Mouse (Mus musculus): Measurements from ENCODE around the gene Maml2.

Maml2 gene

DNA sequence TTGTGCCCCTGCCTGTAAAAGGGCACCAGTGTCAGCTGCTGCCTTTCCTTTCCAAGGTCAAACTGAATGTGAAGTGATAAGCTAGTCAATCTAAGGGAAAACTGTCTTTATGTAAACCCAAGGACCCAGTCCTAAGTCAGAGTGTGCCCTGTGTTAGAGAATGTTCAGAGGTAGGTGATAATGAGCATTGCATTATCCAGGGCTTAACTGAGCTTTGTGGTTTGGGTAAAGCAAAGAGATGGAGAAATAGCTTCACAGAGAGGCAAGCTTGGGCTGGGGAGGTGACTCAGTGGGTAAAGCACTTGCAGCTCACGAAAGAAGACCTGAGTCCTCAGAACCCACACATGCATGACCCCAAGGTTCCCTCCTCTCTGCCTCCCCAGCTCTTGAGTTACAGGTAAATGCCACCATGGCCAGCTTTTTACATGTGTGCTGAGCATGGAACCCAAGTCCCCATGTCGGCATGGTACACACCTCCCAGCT is 367.8 kb downstream of the Maml2 start:
- no peak for DNase-seq (ENCODE audit: low read depth in 2 of 2, low spot score in 2 of 2)

DNA sequence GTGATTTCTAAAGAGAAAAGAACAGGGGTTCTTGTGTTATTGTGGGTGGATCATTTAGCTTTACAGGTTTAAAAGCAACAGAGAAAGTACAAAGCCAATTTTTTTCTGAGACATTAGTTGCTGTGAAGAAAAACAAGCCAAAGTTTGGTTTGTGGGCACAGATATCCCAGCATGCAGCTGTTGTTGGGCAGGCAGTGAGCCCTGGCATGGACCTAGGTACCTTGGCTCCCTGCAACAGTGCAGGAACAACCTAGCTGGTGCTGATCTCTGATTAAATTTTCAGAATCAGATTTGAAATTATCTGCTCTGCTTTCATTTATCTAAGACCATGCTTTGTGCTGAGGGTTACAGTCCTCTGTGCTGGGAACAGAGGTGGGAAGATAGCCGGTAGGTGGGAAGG is 370.2 kb downstream of the Maml2 start:
- DNase-seq (ENCODE audit: low read depth in 2 of 2, low spot score in 2 of 2), result no peak

DNA sequence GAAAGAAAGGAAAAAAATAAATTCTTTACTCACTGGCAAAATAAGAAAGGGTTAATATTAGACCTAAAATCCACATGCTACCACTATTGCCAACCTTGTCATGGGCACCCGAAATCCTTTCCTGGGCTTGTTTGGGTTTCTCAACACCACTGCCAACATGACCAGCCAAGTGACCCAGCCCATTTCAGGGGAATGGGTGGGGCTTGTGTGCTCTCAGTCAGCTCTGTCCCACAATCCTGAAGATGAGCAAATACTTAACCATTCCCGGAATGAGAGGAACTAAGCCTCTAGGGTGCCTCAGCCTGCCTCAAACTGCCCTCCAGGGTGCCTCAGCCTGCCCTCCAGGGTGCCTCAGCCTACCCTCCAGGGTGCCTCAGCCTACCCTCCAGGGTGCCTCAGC is 371.0 kb downstream of the Maml2 start:
- DNase-seq (ENCODE audit: low read depth in 2 of 2, low spot score in 2 of 2), result no peak

- DNase-seq (ENCODE audit: low read depth in 2 of 2, low spot score in 2 of 2), result no peak
Measured at GRCm38 (mm10) chr9:13671125-13671769, 373.5 kb downstream of the Maml2 start.

GRCm38 (mm10) chr9:13673304-13673703 is 375.5 kb downstream of the Maml2 start:
- DNase-seq (ENCODE audit: low read depth in 2 of 2, low spot score in 2 of 2), result no peak

- DNase-seq (ENCODE audit: low read depth in 2 of 2, low spot score in 2 of 2), result no peak
Measured at GRCm38 (mm10) chr9:13678026-13678425, 380.3 kb downstream of the Maml2 start.

DNA sequence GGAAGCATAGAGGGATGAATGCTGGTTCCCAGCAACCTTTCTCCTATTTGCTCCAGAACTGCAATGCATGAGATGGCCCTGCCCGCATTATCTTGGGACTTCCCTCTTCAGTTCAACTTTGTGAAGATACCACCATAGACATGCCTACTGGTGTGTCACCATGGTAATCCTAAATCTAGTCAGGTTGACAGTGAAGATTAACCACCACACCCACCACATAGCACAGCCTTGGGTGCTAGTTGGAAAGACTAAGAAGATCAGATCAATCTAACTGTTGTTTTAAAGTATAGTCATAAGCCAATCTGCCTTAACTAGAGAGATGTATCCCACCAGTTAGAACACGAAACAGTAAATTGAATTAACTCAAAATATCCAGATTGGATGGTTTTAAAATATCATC is 381.9 kb downstream of the Maml2 start:
- DNase-seq (ENCODE audit: low read depth in 2 of 2, low spot score in 2 of 2), result no peak

GRCm38 (mm10) chr9:13681147-13681546 is 383.4 kb downstream of the Maml2 start:
- DNase-seq (ENCODE audit: low read depth in 2 of 2, low spot score in 2 of 2), result no peak

DNA sequence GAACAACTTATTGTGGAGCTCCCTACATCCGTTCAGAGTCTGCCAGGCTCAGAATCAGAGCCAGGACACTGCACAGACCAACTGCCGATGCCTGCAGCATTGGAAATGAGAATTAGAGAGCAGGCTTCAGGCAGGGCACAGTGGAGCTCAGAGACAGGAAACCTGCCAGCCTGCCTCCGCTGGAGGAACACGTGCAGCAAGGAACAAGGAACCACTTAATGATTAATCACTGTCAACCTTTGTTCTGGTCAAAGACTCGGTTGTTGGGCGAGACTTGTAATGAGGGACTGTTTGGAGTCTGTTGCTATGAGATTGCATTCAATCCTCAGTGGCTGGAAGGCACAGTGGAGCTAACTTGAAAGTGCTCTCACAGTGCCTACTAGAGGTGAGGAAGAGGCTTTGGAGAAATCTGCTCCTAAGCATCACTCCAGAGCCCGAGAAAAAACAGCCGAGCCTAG is 383.9 kb downstream of the Maml2 start:
- DNase-seq (ENCODE audit: low read depth in 2 of 2, low spot score in 2 of 2), result no peak

DNA sequence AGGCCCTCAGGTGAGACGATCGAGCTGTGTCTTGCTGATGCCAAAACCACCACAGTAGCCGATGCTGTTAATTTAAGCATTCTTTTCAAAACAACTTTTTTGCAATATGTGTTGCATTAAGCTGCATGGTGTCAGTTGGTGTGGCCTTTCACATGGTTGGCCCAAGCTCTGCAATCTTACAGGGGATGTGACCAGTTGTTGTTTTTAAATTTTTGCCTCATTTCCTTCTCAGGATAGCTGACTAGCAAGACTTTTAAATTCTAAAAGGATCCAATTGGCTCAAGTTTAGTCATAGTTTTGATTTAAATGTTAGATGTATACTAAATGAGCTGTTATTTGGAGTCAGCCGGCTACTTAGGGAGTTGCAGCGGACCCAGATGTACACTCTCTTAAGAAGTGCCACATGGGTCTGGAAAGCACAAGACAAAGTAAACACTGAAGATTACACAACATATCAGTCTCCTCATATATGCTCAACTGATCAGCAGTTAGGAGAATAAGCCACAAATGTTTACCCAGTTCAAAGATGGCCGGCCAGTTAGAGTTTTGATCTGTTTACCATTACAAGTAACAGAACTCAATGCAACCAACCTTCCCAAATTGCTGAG is 386.7 kb downstream of the Maml2 start:
- DNase-seq (ENCODE audit: low read depth in 2 of 2, low spot score in 2 of 2), result no peak

DNA sequence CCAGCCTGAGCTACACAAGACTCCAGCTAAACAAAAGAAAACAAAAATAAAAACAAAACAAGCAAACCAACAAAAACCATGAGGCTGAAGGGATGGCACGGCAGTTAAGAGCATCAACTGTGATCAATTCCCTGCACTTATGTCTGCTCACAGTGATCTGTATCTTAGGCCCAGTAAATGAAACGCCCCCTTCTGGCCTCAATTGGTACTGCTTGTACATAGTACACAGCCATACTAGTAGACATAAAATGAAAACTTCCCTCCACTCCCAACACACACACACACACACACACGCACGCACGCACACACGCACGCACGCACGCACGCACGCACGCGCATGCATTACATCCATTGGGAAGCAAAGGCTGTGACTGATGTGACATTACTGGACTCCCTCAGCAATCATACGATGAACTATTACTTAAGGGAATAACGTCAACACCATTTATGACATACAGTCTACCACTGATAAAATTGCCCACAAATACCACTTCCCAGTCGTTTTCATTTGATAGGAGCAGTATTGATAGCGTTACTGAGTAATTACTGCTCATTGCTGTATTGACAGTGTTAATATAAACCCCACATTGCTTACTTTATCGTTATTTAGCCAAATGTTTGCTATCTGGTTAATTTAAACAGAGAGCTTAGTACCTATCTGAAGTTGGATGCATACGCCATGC is 389.4 kb downstream of the Maml2 start:
- DNase-seq (ENCODE audit: low read depth in 2 of 2, low spot score in 2 of 2), result peak; percentile 58 to 61

DNA sequence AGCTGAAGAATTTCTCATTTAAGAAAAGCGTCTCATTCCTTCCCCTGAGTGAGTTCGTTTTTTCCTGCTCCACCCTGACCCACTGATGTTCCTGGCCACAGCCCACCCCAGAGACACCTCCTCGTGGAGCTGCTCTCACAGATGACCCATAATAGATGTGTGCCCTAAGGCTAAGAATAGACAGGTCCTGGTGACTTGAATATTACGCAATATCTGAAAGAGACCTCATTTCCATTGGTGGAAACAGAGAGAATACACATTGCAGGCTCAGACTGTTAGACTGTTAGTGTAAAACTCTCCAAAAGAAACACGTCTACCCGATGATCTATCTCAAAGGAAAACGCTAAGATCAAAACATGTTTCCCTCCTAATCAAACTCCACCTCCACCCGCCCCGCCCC is 391.2 kb downstream of the Maml2 start:
- no peak for DNase-seq (ENCODE audit: low read depth in 2 of 2, low spot score in 2 of 2)

DNA sequence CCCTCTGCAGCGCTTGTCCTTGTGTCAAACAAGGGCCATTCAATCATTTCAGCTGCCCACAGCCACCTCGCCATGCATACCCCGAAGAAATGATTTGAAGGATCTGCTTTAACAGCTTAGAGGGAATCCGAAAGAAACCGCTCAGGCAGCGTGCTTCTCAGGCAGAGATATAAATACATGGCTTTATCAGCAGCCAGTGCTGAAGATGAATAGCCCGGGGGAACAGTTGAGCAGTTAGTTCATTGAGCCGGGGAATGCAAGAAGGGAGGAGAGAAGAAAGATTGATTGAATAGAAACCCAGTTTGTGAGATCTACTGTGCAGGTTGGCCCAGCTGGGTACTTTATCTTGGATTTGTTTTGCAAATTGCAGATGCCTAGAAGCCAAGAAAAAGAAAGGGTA is 392.6 kb downstream of the Maml2 start:
- no peak for DNase-seq (ENCODE audit: low read depth in 2 of 2, low spot score in 2 of 2)

DNA sequence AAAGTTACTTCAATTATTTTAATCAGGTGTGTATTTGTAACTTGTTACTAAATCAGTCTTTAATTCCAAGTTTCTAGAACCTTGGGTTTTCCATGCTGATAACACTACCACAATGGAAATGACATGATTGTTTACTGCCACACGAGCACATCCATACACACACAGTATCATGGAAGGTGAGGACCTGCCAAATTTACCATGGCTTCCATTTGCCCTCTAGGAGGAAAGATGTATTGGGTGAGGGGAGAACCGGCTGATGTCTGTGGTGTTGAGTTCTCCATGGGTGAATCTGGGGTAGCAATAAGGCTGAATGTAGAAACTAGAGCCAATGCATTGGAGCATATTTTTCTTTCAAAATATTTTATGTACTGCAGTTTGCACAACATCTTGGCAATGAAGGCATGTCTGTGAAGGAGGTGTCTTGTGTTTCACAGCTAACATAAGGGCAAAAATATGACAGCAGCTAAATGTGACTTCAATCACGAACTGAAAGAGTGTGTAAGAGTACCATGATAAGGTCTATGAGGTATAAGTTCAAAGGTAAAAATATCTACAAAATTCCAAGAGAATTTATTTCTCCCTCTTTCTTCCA is 396.0 kb downstream of the Maml2 start:
- DNase-seq (ENCODE audit: low read depth in 2 of 2, low spot score in 2 of 2), result no peak

GRCm38 (mm10) chr9:13694293-13694692 is 396.5 kb downstream of the Maml2 start:
- DNase-seq (ENCODE audit: low read depth in 2 of 2, low spot score in 2 of 2), result no peak

GRCm38 (mm10) chr9:13697041-13697811 is 399.5 kb downstream of the Maml2 start:
- no peak for DNase-seq (ENCODE audit: low read depth in 2 of 2, low spot score in 2 of 2)

DNA sequence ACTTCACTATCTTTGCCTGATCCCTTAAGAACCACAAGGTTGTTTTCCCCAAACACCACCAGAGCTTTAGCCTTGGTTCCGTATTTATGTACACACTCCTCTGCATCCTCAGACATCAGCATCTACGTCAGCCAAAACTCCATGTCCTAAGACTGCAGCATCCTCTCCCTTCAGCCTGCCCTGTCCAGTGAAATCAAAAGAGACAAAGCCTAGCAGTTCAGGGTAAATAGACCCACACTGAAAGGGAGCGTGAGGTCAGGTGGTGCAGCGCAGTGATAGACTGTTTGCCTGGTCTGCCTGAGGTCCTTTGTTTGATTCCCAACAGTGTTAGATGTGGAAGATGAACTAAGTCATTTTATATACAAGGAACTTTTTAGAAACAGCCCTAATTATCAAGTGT is 400.1 kb downstream of the Maml2 start:
- no peak for DNase-seq (ENCODE audit: low read depth in 2 of 2, low spot score in 2 of 2)

DNA sequence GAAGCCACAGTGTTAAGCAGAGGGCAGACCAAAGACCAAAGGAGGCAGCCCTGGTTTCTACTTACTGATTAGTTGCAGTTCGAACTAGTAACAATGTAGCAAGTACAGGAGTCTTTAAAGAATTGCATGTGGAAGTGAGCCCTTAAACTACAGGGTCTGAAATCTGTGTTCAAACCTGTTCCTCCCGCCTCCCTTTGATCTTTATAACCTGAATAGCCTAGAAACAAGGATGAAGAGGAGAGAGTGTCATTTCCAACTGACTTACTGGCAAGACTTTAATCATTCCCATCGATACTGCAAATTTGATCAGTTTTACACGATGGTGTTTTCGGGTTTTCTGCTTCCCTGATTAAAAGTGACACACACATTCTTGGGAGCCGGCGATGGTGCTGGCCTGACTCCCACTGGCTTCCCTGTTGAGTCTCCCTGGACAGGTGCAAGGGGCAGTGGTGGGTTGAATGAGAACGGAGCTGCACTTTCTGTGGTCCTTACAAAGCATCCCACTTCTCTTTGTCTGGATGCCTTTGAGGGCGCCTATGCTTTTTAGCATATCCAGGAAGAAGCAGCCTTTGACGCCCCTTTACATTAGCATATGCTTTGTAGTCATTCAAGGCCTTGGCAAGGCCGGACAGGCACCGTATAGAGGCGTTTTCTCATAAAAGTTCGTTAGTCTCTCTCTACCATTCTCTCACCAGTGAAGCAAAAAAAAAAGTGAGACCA is 401.5 kb downstream of the Maml2 start:
- DNase-seq (ENCODE audit: low read depth in 2 of 2, low spot score in 2 of 2), result no peak

DNA sequence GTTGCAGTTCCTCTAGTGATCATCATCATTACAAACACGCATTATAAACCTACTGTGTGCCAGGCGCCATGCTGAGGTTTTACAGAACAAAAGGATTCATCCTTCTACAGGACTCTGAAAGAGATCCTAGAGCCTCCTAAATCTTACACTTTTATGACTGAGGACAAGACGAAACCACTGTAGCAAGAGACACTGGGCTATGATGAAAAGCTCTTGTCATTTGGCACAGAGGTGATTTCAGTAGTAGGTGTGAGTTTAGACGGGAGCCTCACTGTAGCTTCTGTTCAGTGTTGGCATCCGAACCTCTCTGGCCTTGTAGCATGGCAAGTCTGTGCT is 402.0 kb downstream of the Maml2 start:
- DNase-seq (ENCODE audit: low read depth in 2 of 2, low spot score in 2 of 2), result no peak

DNA sequence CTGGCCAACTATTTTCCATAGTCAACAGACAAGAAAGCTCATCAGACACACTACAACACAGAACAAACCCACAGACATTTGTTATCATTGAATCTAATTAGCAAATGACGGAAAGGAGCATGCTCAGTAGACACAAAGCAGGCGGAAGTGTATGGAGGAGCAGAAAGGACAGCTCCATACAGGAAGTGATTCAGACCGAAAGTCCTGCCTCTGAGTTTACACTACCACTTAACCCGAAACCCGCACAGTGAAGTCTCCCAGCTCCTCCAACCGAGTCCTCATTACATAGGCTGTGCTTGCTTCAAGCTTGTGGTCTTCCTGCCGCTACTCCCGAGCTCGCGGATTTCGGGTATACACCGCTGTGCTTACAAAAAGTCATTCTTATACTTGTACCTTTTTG is 404.0 kb downstream of the Maml2 start:
- DNase-seq (ENCODE audit: low read depth in 2 of 2, low spot score in 2 of 2), result no peak

DNA sequence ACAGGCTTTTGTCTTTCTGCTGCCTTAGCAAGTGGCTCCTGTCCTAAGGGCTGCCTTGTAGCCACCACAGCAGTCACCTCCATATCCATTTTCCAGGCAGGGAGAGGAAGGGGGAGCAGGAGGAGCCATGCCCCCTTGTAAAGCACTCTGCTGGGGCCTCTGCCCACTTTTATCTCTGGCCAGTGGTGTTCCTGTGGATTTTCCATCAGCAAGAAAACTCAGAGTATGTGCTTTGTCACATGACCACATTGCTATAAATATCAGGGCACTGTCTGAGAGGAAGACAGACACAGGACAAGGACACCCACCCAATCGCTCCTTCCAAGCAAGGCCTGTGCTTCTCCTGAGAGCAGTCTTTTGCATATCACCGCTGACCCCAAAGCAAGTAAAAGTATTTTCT is 405.3 kb downstream of the Maml2 start:
- DNase-seq (ENCODE audit: low read depth in 2 of 2, low spot score in 2 of 2), result no peak
